Mouse (Mus musculus) heart, postnatal 0 days (tissue): ENCODE results near the gene 1110065P20Rik.

Experiments
- CTCF ChIP-seq: IDR thresholded peaks from 2 replicates; pipeline ENCODE4 v1.5.1; 2016; ENCODE audit warnings: antibody characterized with exemption, control low read depth, low read depth
- EP300 ChIP-seq: IDR thresholded peaks from 2 replicates; pipeline ENCODE4 v1.6.1; 2016; ENCODE audit warnings: antibody characterized with exemption, low read depth

DNA sequence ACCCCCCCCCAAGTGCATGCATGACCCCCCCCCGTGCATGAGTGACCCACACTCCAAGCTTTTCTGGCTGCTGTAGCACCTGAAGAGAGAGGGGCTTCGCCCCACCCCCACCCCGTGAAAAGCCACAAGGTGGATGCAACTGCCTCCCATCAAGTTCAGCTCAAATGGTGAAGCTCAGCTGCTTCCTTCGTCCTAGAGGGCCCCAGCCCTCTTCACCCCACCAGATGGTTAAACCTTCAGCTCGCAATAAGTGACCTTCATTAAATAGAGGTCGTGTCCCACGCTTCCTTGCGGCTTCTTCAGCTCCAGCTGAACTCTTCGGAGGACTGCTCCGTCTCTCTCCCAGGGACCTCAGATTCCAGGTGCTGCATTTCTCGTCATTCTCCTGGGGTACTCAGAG is 29.6 kb upstream of the 1110065P20Rik start, which contains the start of gene Epha10:
- TF ChIP-seq CTCF = no peak
- no peak for TF ChIP-seq EP300
